In the genomic region with DNA sequence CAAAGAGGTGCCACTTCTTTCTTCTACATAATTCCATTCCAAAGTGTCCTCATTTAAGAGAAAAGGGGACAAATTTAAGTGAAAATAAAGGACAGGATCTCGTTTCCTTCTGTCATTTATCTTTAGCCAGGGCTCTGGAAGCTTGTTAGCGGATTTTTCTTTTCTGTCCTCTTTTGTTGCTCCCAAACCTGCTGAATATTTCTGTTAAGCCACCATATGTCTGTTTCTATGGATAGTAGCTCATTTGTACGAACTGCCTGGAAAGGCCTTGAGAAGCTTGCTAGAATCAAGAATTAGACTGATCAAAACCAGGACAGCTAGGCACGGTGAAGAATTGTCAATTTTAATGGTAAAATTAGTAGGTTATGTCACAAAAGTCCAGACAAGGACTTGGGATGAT, we compare ENCODE assay signal across 11 mouse cellular contexts.
"Had no signal": no experiment of that assay in that cellular context is flagged by ENCODE, and none has a peak within 500 bp of the region (broad histone marks: within the 10 kb centered on the region; RNA-seq: fewer than 3 reads in every experiment).

No protein-coding gene starts in this region.

- DNase-seq: kidney, adult 2 months; kidney, postnatal 10 days; kidney, postnatal 36 days; liver, postnatal 0 days; lung, embryonic 14.5 days; right cerebral cortex, postnatal 14 days; spleen, adult 18-20 months; thymus, adult 18-20 months; thymus, postnatal 36 days had no signal

- ATAC-seq: intestine, postnatal 0 days; liver, postnatal 0 days; lung, postnatal 0 days had no signal
